Mouse (Mus musculus) megakaryocyte, embryonic 14.5 days (primary cell): ENCODE data around the gene Bri3. TPM values are rescaled to one million over a fixed set of nuclear protein-coding genes. Genes with fewer than 3 reads are reported as not detected.

ENCODE experiments used
- H3K27me3 ChIP-seq: replicated peaks from 2 replicates; pipeline ENCODE3; 2012; ENCODE audit warnings: inconsistent platforms
- H3K36me3 ChIP-seq: replicated peaks from 2 replicates; pipeline ENCODE3; 2012; ENCODE audit warnings: low read length, inconsistent platforms, mixed read lengths
- H3K4me1 ChIP-seq: 2 replicates; pipeline ENCODE4 v1.6.1; 2012; ENCODE audit warnings: inconsistent platforms
- H3K4me3 ChIP-seq: replicated peaks from 2 replicates; pipeline ENCODE3; 2012; ENCODE audit warnings: moderate library complexity, mild to moderate bottlenecking, inconsistent platforms
- H3K9me3 ChIP-seq: 2 replicates; pipeline ENCODE4 v1.6.1; 2012; ENCODE audit warnings: inconsistent platforms
- FLI1 ChIP-seq: IDR thresholded peaks from 2 replicates; pipeline ENCODE4 v1.6.1; 2012; ENCODE audit warnings: low read length, inconsistent platforms, mixed read lengths
- GATA1 ChIP-seq: IDR thresholded peaks from 3 replicates; pipeline ENCODE4 v1.6.1; 2012; ENCODE audit warnings: mixed read lengths, low read length, inconsistent platforms, borderline replicate concordance
- polyA plus RNA-seq: library from polyadenylated mRNA; stranded (reverse); fragments of >175 nt; gene quantifications from 2 replicates; pipeline ENCODE4 v1.2.3, GENCODE M21; 2012; ENCODE audit warnings: low replicate concordance; ENCODE audit not compliant: insufficient read depth

Bri3 gene
- polyA plus RNA-seq, 1 experiment: 100 TPM

DNA sequence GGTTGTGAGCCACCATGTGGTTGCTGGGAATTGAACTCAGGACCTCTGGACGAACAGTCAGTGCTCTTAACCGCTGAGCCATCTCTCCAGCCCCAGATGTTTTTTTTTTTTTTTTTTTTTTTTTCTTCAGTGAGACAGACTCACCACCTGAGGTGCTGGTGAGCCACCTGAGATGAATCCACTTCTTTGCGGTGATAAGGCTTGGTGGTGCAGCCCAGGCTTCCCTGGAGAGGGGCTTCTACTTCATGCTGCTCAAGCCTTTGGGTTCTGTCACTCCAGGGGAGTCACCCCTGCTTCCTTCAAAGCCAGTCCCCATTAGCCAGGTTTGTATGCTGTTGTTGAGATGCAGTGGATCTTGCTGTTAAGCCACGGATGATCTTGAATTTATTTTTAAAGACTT is 9.0 kb downstream of the Bri3 start:
- Histone ChIP-seq H3K27me3 (no peaks in the 10 kb centered on the region), H3K4me3 (no peak overlapping the region), H3K36me3 (peaks cover 11% of the 10 kb centered on the region), H3K9me3 (peaks cover 9% of the 10 kb centered on the region), H3K4me1 (peaks cover 56% of the 10 kb centered on the region)
- TF ChIP-seq GATA1: no peak

DNA sequence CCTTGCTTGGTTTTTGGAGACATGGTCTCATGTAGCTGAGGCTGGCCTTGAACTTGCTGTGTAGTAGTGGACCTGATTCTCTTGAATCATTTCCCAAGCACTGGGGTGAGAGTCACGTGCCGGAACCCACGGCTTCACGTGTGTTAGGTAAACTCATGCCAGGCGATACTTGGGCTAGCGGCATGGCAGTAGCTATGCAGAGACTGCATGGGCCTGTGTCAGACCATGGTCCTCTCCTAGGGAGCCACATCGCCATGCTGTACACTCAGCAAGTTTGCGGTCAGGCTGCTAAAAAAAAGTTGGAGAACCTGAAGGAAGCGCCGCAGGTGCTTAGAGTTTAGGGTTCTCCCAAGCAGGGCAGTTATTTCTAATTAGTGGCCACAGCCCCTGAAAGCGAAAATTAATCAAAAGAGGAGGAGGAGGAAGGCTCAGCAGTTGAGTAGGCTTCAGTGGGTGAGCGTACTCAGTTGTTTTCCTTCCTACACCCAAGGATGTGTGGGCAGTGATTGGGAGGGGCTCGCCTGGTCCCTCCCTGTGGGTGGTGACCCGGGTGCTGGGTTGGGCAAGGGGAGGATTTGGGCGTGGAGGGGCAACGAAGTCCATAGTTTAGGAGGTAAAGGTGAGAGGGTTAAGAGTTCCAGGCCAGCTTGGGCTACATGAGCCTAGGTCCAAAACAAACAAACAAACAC is 10.0 kb downstream of the Bri3 start:
- peaks cover 22% of the 10 kb centered on the region for H3K36me3 ChIP-seq
- peaks cover 9% of the 10 kb centered on the region for H3K9me3 ChIP-seq
- H3K4me1 ChIP-seq: peaks cover 65% of the 10 kb centered on the region
- peak overlapping the region; percentile 95 for H3K4me3 ChIP-seq
- H3K27me3 ChIP-seq: no peaks in the 10 kb centered on the region
- TF ChIP-seq FLI1 (no peak), GATA1 (no peak)

DNA sequence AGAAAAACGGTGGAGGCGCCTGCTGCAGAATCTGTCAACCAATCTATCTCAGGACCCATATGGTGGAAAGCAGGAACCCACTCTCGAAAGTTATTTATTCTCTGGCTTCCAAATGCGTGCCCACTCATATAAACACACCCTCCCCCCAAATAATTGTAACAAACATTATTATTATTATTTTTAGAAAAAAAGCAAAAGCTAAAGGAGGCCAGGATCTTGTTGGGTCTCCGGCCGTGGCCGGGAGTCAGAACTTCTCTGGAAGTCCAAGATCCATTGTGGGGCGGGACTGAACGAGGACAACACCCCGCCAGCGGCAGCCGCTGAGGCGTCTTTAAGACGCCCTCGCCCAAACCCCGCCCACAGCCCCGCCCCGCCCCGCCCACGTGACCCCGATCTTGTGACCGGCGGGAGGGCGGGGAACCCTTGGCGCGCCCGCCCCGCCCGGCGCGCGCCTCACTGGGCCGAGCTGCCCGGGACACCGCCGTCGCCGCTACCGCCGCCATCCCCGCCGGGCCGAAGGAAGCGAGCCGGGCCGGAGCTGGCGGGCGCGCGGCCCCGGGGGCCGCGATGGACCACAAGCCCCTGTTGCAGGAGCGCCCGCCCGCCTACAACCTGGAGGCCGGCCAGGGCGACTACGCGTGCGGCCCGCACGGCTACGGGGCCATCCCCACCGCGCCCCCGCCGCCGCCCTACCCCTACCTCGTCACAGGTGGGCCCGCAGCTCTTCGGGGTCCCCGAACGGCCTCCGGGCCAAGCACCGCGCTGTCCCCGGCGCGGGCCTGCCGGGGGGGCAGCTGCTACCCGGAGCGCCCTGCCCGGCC is 10.8 kb downstream of the Bri3 start:
- Histone ChIP-seq H3K4me1 (peaks cover 66% of the 10 kb centered on the region), H3K9me3 (peaks cover 7% of the 10 kb centered on the region), H3K27me3 (no peaks in the 10 kb centered on the region), H3K4me3 (peak overlapping the region; percentile 95), H3K36me3 (peaks cover 29% of the 10 kb centered on the region)
- no peak for TF ChIP-seq GATA1
- no peak for TF ChIP-seq FLI1

GRCm38 (mm10) chr5:144255632-144256540 is 11.6 kb downstream of the Bri3 start:
- H3K9me3 ChIP-seq: no peaks in the 10 kb centered on the region
- peaks cover 38% of the 10 kb centered on the region for H3K36me3 ChIP-seq
- no peaks in the 10 kb centered on the region for H3K27me3 ChIP-seq
- peaks cover 73% of the 10 kb centered on the region for H3K4me1 ChIP-seq
- peak overlapping the region; percentile 95 for H3K4me3 ChIP-seq
- TF ChIP-seq GATA1 (no peak), FLI1 (no peak)

DNA sequence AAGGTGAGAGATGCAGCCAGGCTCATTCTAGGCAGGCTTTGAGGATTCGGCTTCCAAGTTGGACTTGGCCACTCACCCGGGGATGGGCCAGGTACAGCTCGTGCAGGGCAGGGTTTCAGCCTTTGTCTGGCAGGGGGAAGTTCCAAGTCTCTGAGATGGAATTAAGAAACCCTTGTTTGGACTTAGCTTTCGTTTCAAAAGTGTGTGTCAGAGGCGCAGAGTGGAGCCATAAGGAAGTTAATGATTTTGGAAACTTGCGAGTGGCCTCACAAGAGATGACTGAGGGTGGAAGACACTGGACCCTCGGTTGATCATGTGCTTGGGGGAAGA is 12.3 kb downstream of the Bri3 start:
- Histone ChIP-seq H3K4me1 (peaks cover 73% of the 10 kb centered on the region), H3K36me3 (peaks cover 44% of the 10 kb centered on the region), H3K27me3 (no peaks in the 10 kb centered on the region), H3K4me3 (peak overlapping the region; percentile 95), H3K9me3 (no peaks in the 10 kb centered on the region)
- TF ChIP-seq FLI1: no peak
- no peak for TF ChIP-seq GATA1

DNA sequence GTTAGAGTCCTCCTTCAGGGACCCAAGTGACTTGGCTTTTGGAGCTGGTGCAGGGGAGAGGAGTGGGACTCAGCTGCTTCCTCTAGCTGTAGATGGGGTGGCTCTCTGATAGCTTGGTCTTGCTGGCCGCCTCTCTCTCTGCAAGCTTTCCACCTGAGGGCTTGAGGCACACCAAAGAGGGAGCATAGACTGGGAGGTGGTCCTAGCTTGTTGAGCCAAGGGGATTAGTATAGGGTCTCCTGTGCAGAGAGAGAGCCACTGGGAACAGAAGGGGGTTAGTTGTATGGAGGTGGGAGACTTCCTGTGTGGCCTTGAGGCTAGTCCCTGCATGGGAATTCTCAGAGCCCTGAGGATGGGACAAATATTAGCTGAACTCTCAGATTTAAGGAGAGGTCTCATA is 12.7 kb downstream of the Bri3 start:
- peak overlapping the region; percentile 95 for H3K4me3 ChIP-seq
- peaks cover 48% of the 10 kb centered on the region for H3K36me3 ChIP-seq
- peaks cover 73% of the 10 kb centered on the region for H3K4me1 ChIP-seq
- no peaks in the 10 kb centered on the region for H3K27me3 ChIP-seq
- H3K9me3 ChIP-seq: no peaks in the 10 kb centered on the region
- no peak for TF ChIP-seq FLI1
- no peak for TF ChIP-seq GATA1

DNA sequence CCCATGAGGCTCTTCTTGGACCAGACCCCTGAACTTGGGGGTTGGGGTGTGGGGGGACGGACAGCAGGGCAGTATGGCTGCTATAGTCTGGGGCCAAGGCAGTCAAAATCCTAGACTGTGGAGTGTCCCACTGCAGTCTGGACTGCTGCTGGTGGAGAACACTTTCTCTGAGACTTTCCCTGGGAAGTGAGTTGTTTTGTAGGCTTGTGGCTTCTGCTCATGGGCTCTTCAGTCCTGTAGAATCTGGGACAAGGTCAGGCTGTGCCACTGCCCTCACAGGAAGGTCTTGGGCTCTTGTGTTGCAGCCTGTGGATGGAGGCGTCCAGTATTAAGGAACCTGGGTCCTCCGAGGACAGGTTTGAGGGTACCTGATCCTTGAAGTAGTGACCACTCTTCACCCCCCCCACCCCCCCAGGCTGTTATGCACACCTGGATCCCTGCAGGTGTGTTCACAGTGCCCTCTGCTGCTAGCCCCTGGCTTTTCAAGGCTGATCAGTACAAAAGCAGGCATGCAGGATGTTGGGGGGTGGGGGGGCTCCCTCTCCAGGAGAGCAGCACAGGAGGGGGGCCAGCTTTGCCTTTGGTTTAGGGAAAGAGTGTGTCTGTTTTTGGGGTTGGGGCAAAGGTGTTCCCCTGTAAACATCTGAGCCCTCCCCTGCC is 13.3 kb downstream of the Bri3 start:
- Histone ChIP-seq H3K27me3 (no peaks in the 10 kb centered on the region), H3K4me3 (peak overlapping the region; percentile 95), H3K4me1 (peaks cover 69% of the 10 kb centered on the region), H3K36me3 (peaks cover 52% of the 10 kb centered on the region), H3K9me3 (no peaks in the 10 kb centered on the region)
- no peak for TF ChIP-seq FLI1
- TF ChIP-seq GATA1: no peak

DNA sequence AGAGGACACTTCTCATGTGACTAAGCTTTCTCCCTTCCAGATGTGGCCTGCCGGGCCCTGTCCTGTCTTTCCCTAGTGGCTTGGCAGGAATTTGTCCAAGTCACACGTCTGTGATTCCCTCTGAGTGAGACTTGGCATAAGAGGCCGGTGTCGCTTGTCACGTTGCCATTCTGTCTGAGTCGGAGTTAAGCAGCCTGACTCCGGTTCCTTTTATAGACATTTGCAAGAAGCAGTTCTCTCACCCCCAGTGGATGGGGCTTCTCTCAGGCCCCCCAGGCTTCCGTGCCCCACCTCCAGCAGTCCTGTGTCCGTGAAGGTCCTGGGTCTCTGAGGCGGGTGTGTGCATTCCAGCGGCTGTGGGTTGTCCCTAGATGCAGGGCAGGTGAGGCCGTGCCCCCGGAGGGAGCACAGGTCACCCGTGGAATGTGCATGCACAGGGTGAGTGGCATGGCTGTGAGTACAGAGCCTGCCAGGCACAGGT is 13.9 kb downstream of the Bri3 start:
- Histone ChIP-seq H3K4me1 (peaks cover 69% of the 10 kb centered on the region), H3K36me3 (peaks cover 57% of the 10 kb centered on the region), H3K4me3 (peak overlapping the region; percentile 95), H3K9me3 (no peaks in the 10 kb centered on the region), H3K27me3 (no peaks in the 10 kb centered on the region)
- no peak for TF ChIP-seq GATA1
- no peak for TF ChIP-seq FLI1

DNA sequence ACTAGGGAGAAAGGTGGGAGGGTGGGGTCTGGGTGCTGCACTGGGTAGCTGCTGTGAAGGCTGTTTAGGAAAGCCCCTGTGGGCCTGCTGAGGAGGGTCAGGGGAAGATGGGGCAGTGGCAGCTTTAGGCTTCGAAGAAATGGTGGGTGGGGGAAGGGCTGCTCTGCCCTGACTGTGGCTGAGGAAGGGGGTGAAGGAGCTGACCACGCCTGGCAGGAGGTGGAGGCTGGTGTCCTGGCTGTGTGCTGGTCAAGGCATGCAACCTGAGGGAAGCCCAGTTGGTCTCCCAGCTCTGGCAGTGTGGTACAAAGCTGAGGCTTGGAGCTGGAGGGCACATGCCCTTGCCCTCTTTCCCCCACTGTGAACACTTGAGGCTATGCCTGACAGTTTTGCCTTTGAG is 14.4 kb downstream of the Bri3 start:
- TF ChIP-seq GATA1 (no peak), FLI1 (no peak)
- H3K4me3 ChIP-seq: peak overlapping the region; percentile 25
- H3K4me1 ChIP-seq: peaks cover 68% of the 10 kb centered on the region
- no peaks in the 10 kb centered on the region for H3K27me3 ChIP-seq
- no peaks in the 10 kb centered on the region for H3K9me3 ChIP-seq
- peaks cover 62% of the 10 kb centered on the region for H3K36me3 ChIP-seq
